Mouse (Mus musculus) telencephalon, adult 2 months (tissue): ENCODE measurements around the gene Olfr1218.
"Not testable (repeated sequence)": the region's sequence is repeated elsewhere in the genome, so short reads cannot be mapped to it uniquely, and the experiment has no call there.

Experiments
- DNase-seq: peaks from one replicate; pipeline ENCODE4 v3.0.0-alpha.2; 2011; ENCODE audit warnings: low read depth, low spot score

Olfr1218 gene

GRCm38 (mm10) chr2:89061087-89061486 lies at the start of gene Olfr1218:
Olfr1218 (minus strand) TSS chr2:89061187.
- DNase-seq, result no peak

GRCm38 (mm10) chr2:89106735-89107134 lies 45.7 kb upstream of the Olfr1218 start, which contains the start of gene Olfr1220:
Olfr1220 (minus strand) TSS chr2:89106835.
- no peak for DNase-seq

DNA sequence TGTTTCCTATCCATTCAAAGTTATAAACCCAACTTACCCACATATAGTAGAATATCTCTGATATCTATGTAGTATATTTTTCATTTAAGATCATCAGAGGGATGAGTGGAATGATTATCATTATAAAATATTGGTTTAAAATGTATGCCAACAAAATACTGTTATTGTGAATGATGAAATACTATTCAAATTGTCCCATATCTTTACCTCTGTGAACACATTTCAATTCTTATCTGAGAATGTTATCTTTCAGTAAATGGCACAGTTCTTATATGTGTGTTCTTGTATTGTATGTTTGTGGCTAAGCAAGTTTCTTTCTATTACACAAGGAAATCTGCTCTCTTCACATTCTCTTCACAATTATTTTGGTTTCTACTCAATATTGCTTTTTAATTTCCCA lies 44.7 kb upstream of the Olfr1218 start:
- no peak for DNase-seq

DNA sequence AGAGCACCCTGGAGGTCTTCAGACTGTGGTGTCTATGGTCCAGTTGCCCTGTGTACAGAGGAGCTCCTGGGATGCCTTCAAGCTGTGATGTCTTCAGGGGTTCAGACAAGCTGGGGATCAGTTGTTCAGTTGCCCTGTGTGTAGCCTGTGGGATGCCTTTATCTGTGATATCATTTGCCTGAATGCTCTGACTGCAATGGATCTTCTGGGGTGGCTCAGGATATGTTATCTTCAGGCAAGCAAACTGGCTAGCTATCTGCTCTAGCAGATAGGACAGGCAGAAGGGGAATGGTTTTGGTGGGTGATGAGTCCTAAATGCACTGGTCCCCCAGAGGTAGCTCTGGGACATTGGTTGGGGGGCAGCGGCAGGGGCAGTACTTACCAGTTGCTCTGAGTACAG lies 32.9 kb upstream of the Olfr1218 start:
- DNase-seq, result no peak

DNA sequence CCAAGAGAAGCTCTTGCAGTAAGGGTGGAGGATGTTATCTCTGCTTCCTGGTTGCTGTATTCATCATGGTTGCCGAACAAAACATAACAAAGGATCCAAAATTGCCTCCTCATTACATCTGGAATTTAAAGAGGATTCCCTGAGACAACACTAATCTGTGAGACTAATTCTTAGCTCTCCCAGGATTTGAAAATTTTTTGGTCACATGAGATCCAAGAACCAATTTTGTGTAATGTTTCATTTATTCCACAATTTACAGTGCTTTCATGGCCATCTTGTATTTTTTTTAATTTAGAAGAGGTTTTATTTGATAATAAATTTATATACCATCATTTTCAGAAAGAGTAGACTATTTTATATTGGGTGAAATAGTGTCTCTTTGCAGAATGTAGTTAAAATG lies 22.4 kb upstream of the Olfr1218 start, which contains the start of gene Olfr1219:
TSS of gene Olfr1219 (minus strand) at position 101 of the 400 bp plus-strand sequence.
- DNase-seq, result no peak

DNA sequence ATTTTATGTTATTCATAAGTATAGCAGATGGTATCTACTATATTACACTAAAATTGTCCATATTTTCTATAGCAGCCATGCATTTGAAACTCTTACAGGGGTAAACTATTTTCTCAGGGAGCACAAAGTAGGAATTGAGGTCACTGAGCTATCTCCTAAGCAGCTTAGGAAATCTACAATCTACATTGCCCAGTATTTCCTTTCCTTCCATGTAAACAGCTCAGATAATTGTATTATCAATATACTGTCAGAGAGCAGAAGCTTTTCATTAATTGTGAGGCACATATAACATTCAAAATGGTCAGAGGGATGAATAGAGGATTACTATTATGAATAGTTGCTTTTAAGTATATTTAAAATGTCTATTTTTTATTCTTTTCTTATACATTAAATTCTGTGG lies 20.5 kb upstream of the Olfr1218 start:
- no peak for DNase-seq

- no peak for DNase-seq
Observed at GRCm38 (mm10) chr2:89031965-89032364, 29.0 kb downstream of the Olfr1218 start, which contains the start of gene Olfr1217. Olfr1217 (minus strand) TSS chr2:89032065.

DNA sequence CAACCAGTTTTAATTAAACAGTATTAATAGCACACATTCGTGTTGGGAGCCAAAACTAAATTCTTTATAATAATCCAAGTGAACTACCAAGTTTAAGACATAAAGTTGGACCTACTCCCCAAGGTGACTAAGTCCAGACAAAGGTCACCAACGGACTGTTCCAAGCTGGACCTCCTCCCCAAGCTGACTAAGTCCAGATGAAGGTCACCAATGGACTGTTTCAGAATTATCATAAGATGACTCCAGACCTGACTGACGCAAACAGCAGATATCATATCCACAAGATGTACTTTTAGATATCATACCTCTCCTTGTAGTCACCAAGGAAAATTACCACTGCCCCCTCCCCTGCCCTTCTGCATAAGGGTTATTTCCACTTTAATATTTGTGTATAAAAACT lies 39.6 kb downstream of the Olfr1218 start:
- not testable (repeated sequence) for DNase-seq

- DNase-seq, result no peak
Observed at GRCm38 (mm10) chr2:89018240-89018639, 42.7 kb downstream of the Olfr1218 start, which contains the start of gene Olfr1216. Olfr1216 (minus strand) TSS chr2:89018340.

DNA sequence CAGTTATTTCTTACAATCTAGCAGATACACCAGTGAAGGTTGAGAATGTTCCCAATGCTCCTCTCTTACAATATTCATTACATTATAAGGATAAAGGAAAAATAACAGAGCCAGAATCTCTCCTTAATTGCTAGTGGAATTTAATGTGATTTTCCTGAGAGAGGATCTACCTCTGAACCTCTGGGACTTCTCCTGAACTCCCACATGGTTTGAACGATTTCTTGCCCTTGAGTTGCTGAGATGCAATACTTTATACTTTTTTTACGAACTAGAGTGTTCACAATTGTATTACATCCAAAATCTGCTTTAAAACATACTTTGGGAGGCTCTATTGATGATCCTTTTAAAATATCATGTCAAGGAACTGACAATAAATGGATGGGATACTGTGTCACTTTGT lies 54.1 kb downstream of the Olfr1218 start, which contains the start of gene Olfr1215:
TSS of gene Olfr1215 (minus strand) at position 101 of the 400 bp plus-strand sequence.
- no peak for DNase-seq
